Mouse (Mus musculus) heart, postnatal 14 days (tissue): Measurements from ENCODE around the gene Tapt1. TPM values are rescaled to one million over a fixed set of nuclear protein-coding genes. Genes with fewer than 3 reads are reported as not detected.

ENCODE experiments used
- DNase-seq, 2 experiments: peaks; one replicate each; pipeline ENCODE4 v3.0.0; 2021 to 2022
- intact Hi-C: fragments of 180-260 bp; cut with DNase I; formaldehyde crosslinking; loops from one replicate; pipeline ENCODE4 v1.15.1; 2025
- total RNA-seq, 2 experiments: library from RNA; stranded (reverse); gene quantifications; 2 replicates each; pipeline ENCODE4 v1.2.3; 2021

The Tapt1 gene
- total RNA-seq, 2 experiments from 2014 or later: 23.4 to 23.9 TPM

GRCm38 (mm10) chr5:44211818-44212465 is 14.5 kb downstream of the Tapt1 start:
- intact Hi-C loops: no loop called here
- DNase-seq: no peak

- no peak for DNase-seq
- intact Hi-C loops: no loop called here
Observed at GRCm38 (mm10) chr5:44207286-44207685, 19.1 kb downstream of the Tapt1 start.

GRCm38 (mm10) chr5:44206651-44207050 is 19.8 kb downstream of the Tapt1 start:
- intact Hi-C loops: no loop called here
- DNase-seq: no peak

GRCm38 (mm10) chr5:44203410-44203809 is 23.0 kb downstream of the Tapt1 start:
- intact Hi-C loops: loop anchor here (2.0 kb wide), 1 partner anchor 155 kb away; no protein-coding TSS in a partner anchor

GRCm38 (mm10) chr5:44201665-44202064 is 24.8 kb downstream of the Tapt1 start:
- intact Hi-C loops: loop anchor here (2.0 kb wide), 1 partner anchor 153 kb away; no protein-coding TSS in a partner anchor
- DNase-seq: no peak

More at GRCm38 (mm10) chr5:44203410-44203809, 23.0 kb downstream of the Tapt1 start:
- DNase-seq: no peak

- intact Hi-C loops: no loop called here
- DNase-seq: no peak
Observed at GRCm38 (mm10) chr5:44199109-44199508, 27.3 kb downstream of the Tapt1 start.

GRCm38 (mm10) chr5:44198471-44198870 is 28.0 kb downstream of the Tapt1 start:
- intact Hi-C loops: no loop called here
- DNase-seq: no peak

GRCm38 (mm10) chr5:44197806-44198205 is 28.6 kb downstream of the Tapt1 start:
- intact Hi-C loops: no loop called here
- DNase-seq: no peak

GRCm38 (mm10) chr5:44196167-44196566 is 30.3 kb downstream of the Tapt1 start:
- DNase-seq: no peak
- intact Hi-C loops: no loop called here

- intact Hi-C loops: no loop called here
- DNase-seq: no peak
Observed at GRCm38 (mm10) chr5:44187370-44187769, 39.1 kb downstream of the Tapt1 start.

- intact Hi-C loops: no loop called here
- no peak for DNase-seq
Observed at GRCm38 (mm10) chr5:44181669-44182068, 44.8 kb downstream of the Tapt1 start.

GRCm38 (mm10) chr5:44180450-44180849 is 46.0 kb downstream of the Tapt1 start:
- intact Hi-C loops: no loop called here
- no peak for DNase-seq

GRCm38 (mm10) chr5:44174046-44174445 is 52.4 kb downstream of the Tapt1 start:
- no peak for DNase-seq
- intact Hi-C loops: loop anchor here (10.0 kb wide), 1 partner anchor 279 kb away; no protein-coding TSS in a partner anchor

GRCm38 (mm10) chr5:44166866-44167265 is 59.6 kb downstream of the Tapt1 start:
- intact Hi-C loops: loop anchor here (5.0 kb wide), 1 partner anchor 100 kb away; no protein-coding TSS in a partner anchor
- DNase-seq: no peak

GRCm38 (mm10) chr5:44165854-44166253 is 60.6 kb downstream of the Tapt1 start:
- intact Hi-C loops: loop anchor here (5.0 kb wide), 1 partner anchor 101 kb away; no protein-coding TSS in a partner anchor
- peak in 1 of 2 experiments; percentile 11 for DNase-seq

- DNase-seq: no peak
- intact Hi-C loops: no loop called here
Observed at GRCm38 (mm10) chr5:44164233-44164776, 62.1 kb downstream of the Tapt1 start.

GRCm38 (mm10) chr5:44163318-44163717 is 63.1 kb downstream of the Tapt1 start:
- DNase-seq: no peak
- intact Hi-C loops: no loop called here

- DNase-seq: no peak
- intact Hi-C loops: no loop called here
Observed at GRCm38 (mm10) chr5:44162786-44163185, 63.6 kb downstream of the Tapt1 start.

- intact Hi-C loops: no loop called here
- DNase-seq: no peak
Observed at GRCm38 (mm10) chr5:44159679-44160438, 66.6 kb downstream of the Tapt1 start.

- intact Hi-C loops: no loop called here
- no peak for DNase-seq
Observed at GRCm38 (mm10) chr5:44159231-44159630, 67.2 kb downstream of the Tapt1 start.

GRCm38 (mm10) chr5:44158458-44158857 is 68.0 kb downstream of the Tapt1 start:
- no peak for DNase-seq
- intact Hi-C loops: no loop called here
